Mouse (Mus musculus) ES-E14 (cell line): ENCODE measurements around the gene Zbtb8a. TPM values are rescaled to one million over a fixed set of nuclear protein-coding genes. Genes with fewer than 3 reads are reported as not detected.
"Not testable (repeated sequence)": the region's sequence is repeated elsewhere in the genome, so short reads cannot be mapped to it uniquely, and the experiment has no call there.

Experiments
- DNase-seq: peaks from one replicate; pipeline ENCODE4 v3.0.0-alpha.2; 2013; ENCODE audit warnings: low read depth, low spot score
- H3K27ac ChIP-seq: 2 replicates; pipeline ENCODE4 v1.5.1; 2012; ENCODE audit warnings: low read depth, mild to moderate bottlenecking, low read length, moderate library complexity, mixed read lengths; ENCODE audit not compliant: poor library complexity, insufficient read depth, severe bottlenecking
- H3K36me3 ChIP-seq: 2 replicates; pipeline ENCODE4 v1.6.1; 2012; ENCODE audit warnings: mild to moderate bottlenecking, low read length, moderate library complexity, mixed read lengths; ENCODE audit not compliant: control insufficient read depth, poor library complexity, insufficient read depth, severe bottlenecking
- H3K4me1 ChIP-seq, 2 experiments: fragments of 150-350 bp in 1 of 2; sonication (generic) in 1 of 2; 2 replicates each; pipeline ENCODE4 v1.6.1; 2012; ENCODE audit warnings: low read length in 2 of 2, mild to moderate bottlenecking in 1 of 2, mixed read lengths in 1 of 2; ENCODE audit not compliant: control insufficient read depth in 2 of 2, insufficient read depth in 2 of 2, poor library complexity in 1 of 2
- H3K4me3 ChIP-seq, 2 experiments: fragments of 150-350 bp in 1 of 2; sonication (generic) in 1 of 2; 2 replicates each; pipeline ENCODE4 v1.5.1; 2012; ENCODE audit warnings: low read length in 2 of 2, low read depth in 1 of 2, mild to moderate bottlenecking in 1 of 2, mixed read lengths in 1 of 2; ENCODE audit not compliant: insufficient read depth in 1 of 2, poor library complexity in 1 of 2, severe bottlenecking in 1 of 2
- H3K9ac ChIP-seq: 2 replicates; pipeline ENCODE4 v1.6.1; 2012; ENCODE audit warnings: low read depth, mild to moderate bottlenecking, low read length, mixed read lengths; ENCODE audit not compliant: poor library complexity, insufficient read depth, severe bottlenecking
- H3K9me3 ChIP-seq: fragments of 150-350 bp; sonication (generic); 2 replicates; pipeline ENCODE4 v1.6.1; 2012; ENCODE audit warnings: low read depth, mild to moderate bottlenecking, low read length; ENCODE audit not compliant: control insufficient read depth, insufficient read depth
- CHD2 ChIP-seq: IDR thresholded peaks from 2 replicates; pipeline ENCODE4 v1.6.1; 2014; ENCODE audit warnings: mild to moderate bottlenecking, low read depth, low read length, inconsistent platforms
- HCFC1 ChIP-seq: IDR thresholded peaks from 2 replicates; pipeline ENCODE4 v1.6.1; 2012; ENCODE audit warnings: low read length, inconsistent platforms, borderline replicate concordance; ENCODE audit not compliant: insufficient read depth
- MAFK ChIP-seq: IDR thresholded peaks from 2 replicates; pipeline ENCODE4 v1.6.1; 2014; ENCODE audit warnings: mild to moderate bottlenecking, low read depth, low read length, inconsistent platforms; ENCODE audit not compliant: insufficient read depth
- ZC3H11A ChIP-seq: IDR thresholded peaks from 2 replicates; pipeline ENCODE4 v1.6.1; 2012; ENCODE audit warnings: low read depth, mild to moderate bottlenecking, inconsistent platforms, low read length, borderline replicate concordance
- ZNF384 ChIP-seq: IDR thresholded peaks from 2 replicates; pipeline ENCODE4 v1.6.1; 2012; ENCODE audit warnings: low read depth, low read length, inconsistent platforms
- in situ Hi-C, 2 experiments: fragments of 600-800 bp; cut with MboI; formaldehyde crosslinking; loops; one replicate each; pipeline ENCODE4 v1.15.1; 2025; ENCODE audit warnings: low sequenced_read_pairs in 2 of 2, inconsistent platforms in 1 of 2; ENCODE audit not compliant: unreplicated experiment in 2 of 2
- total RNA-seq: library from RNA; depleted of rRNA; stranded (reverse); fragments of 300-350 nt; gene quantifications from 2 replicates; pipeline ENCODE4 v1.2.3, GENCODE M21; 2012

Gene Zbtb8a
- total RNA-seq, 1 experiment, result 25.3 TPM

- DNase-seq, in situ Hi-C loops: not testable (repeated sequence)
- TF ChIP-seq ZNF384, result peak; percentile 66
Measured at GRCm38 (mm10) chr4:129362238-129362637, 15.7 kb downstream of the Zbtb8a start.

GRCm38 (mm10) chr4:129357613-129358163, 20.2 kb downstream of the Zbtb8a start:
- Histone ChIP-seq H3K9ac (no peak overlapping the region), H3K4me1 (peaks cover 4% of the 10 kb centered on the region in 2 experiments), H3K9me3 (no peaks in the 10 kb centered on the region), H3K36me3 (peaks cover 40% of the 10 kb centered on the region), H3K27ac (no peak overlapping the region), H3K4me3 (no peak overlapping the region)
- DNase-seq, result no peak
- in situ Hi-C loops, result loop anchor here in 1 of 2 experiments (10.0 kb wide), 1 partner anchor 97 kb away; no protein-coding TSS in a partner anchor
- TF ChIP-seq CHD2 (no peak), ZC3H11A (no peak)

More at GRCm38 (mm10) chr4:129362238-129362637, 15.7 kb downstream of the Zbtb8a start:
- H3K9ac ChIP-seq, H3K27ac ChIP-seq, H3K4me3 ChIP-seq, H3K9me3 ChIP-seq: not testable (repeated sequence)
- Histone ChIP-seq H3K4me1 (peaks cover 5 to 14% of the 10 kb centered on the region in 2 experiments), H3K36me3 (peaks cover 34% of the 10 kb centered on the region)

- H3K4me1 ChIP-seq, result peaks cover 0 to 2% of the 10 kb centered on the region in 2 experiments; a peak in 1 of 4 replicates
- no peaks in the 10 kb centered on the region for H3K9me3 ChIP-seq
- H3K9ac ChIP-seq, result no peak overlapping the region
- peaks cover 33% of the 10 kb centered on the region for H3K36me3 ChIP-seq
- H3K4me3 ChIP-seq, result no peak overlapping the region
- no peak for TF ChIP-seq MAFK
- no peak for TF ChIP-seq ZNF384
- TF ChIP-seq CHD2, result no peak
- TF ChIP-seq ZC3H11A, result no peak
- TF ChIP-seq HCFC1, result no peak
- no peak overlapping the region for H3K27ac ChIP-seq
- no peak for DNase-seq
- in situ Hi-C loops, result loop anchor here (5.0 to 10.0 kb wide), 2 partner anchors 101 to 103 kb away; no protein-coding TSS in a partner anchor
Measured at GRCm38 (mm10) chr4:129354236-129354635, 23.7 kb downstream of the Zbtb8a start.

GRCm38 (mm10) chr4:129353176-129353575, 24.7 kb downstream of the Zbtb8a start:
- TF ChIP-seq ZC3H11A (no peak), ZNF384 (no peak), HCFC1 (no peak), MAFK (no peak), CHD2 (no peak)
- in situ Hi-C loops, result loop anchor here (5.0 to 10.0 kb wide), 2 partner anchors 102 to 104 kb away; no protein-coding TSS in a partner anchor
- no peak for DNase-seq
- H3K9ac ChIP-seq, result peak overlapping the region; percentile 67; the same call in 1 of the 2 replicates
- H3K4me1 ChIP-seq, result peaks cover 0 to 2% of the 10 kb centered on the region in 2 experiments; a peak in 1 of 4 replicates
- H3K36me3 ChIP-seq, result peaks cover 30% of the 10 kb centered on the region
- H3K4me3 ChIP-seq, result peak overlapping the region; percentile 34 to 56
- no peak overlapping the region; the same call in 1 of the 2 replicates for H3K27ac ChIP-seq
- no peaks in the 10 kb centered on the region for H3K9me3 ChIP-seq

- in situ Hi-C loops, result loop anchor here (5.0 to 10.0 kb wide), 2 partner anchors 104 to 106 kb away; no protein-coding TSS in a partner anchor
- DNase-seq, result no peak
- no peak overlapping the region for H3K27ac ChIP-seq
- peaks cover 0 to 2% of the 10 kb centered on the region in 2 experiments; a peak in 1 of 4 replicates for H3K4me1 ChIP-seq
- H3K9me3 ChIP-seq, result no peaks in the 10 kb centered on the region
- peaks cover 24% of the 10 kb centered on the region for H3K36me3 ChIP-seq
- no peak overlapping the region for H3K4me3 ChIP-seq
- TF ChIP-seq MAFK (no peak), ZC3H11A (no peak), CHD2 (no peak)
- H3K9ac ChIP-seq, result no peak overlapping the region
Measured at GRCm38 (mm10) chr4:129351111-129351510, 26.8 kb downstream of the Zbtb8a start.
